Mouse (Mus musculus) small intestine, adult 2 months (tissue): ENCODE measurements around the gene Apol8.
"Not testable (repeated sequence)": the region's sequence is repeated elsewhere in the genome, so short reads cannot be mapped to it uniquely, and the experiment has no call there.

Experiments used
- CTCF ChIP-seq: fragments of 200-500 bp; IDR thresholded peaks from 2 replicates; pipeline ENCODE4 v1.5.1; 2012; ENCODE audit warnings: low read depth, mild to moderate bottlenecking, control low read depth, inconsistent platforms, low read length, moderate library complexity, mixed read lengths; ENCODE audit not compliant: insufficient replicate concordance, insufficient read length; ENCODE audit errors: extremely low read depth
- POLR2A ChIP-seq: fragments of 200-500 bp; IDR thresholded peaks from 2 replicates; pipeline ENCODE4 v1.6.1; 2012; ENCODE audit warnings: low read depth, mild to moderate bottlenecking, control low read depth, inconsistent platforms, low read length, moderate library complexity

- TF ChIP-seq CTCF, POLR2A: not testable (repeated sequence)
These were observed 47.9 kb downstream of the Apol8 start for GRCm38 (mm10) chr15:77708936-77709335.
